Mouse (Mus musculus) lung, postnatal 0 days (tissue): ENCODE results near the gene Sh3pxd2a.

Experiments used
- CTCF ChIP-seq: IDR thresholded peaks from 2 replicates; pipeline ENCODE4 v1.5.1; 2016; ENCODE audit warnings: antibody characterized with exemption, mild to moderate bottlenecking
- EP300 ChIP-seq: IDR thresholded peaks from 2 replicates; pipeline ENCODE4 v1.6.1; 2016; ENCODE audit warnings: antibody characterized with exemption, mild to moderate bottlenecking, control low read depth

- TF ChIP-seq EP300 (no peak), CTCF (no peak)
These were observed 11.5 kb downstream of the Sh3pxd2a start for GRCm38 (mm10) chr19:47452682-47453081.
